Mouse (Mus musculus): ENCODE data around the gene Cfap44. TPM values are rescaled to one million over a fixed set of nuclear protein-coding genes. Genes with fewer than 3 reads are reported as not detected.

Cfap44 gene
- total RNA-seq, 4 experiments from 2014 or later = not detected

GRCm38 (mm10) chr16:44530829-44531228, 136.2 kb downstream of the Cfap44 start:
- DNase-seq (ENCODE audit: low spot score in 2 of 2) = no peak

- DNase-seq (ENCODE audit: low spot score in 2 of 2) = no peak
Measured at GRCm38 (mm10) chr16:44531239-44531797, 136.7 kb downstream of the Cfap44 start.

Other genes with a start within 250 kb of the Cfap44 start
- 10 to 100 TPM; 32.1 to 59.9 (median 42.4) TPM for gene Usf3, start 221.6 kb upstream of the Cfap44 start, total RNA-seq (2022)
- not detected for gene Sidt1, start 61.6 kb upstream of the Cfap44 start, total RNA-seq (2022)
- gene Spice1, start 47.7 kb upstream of the Cfap44 start, total RNA-seq (2022) = 1 to 10 TPM; 3.7 to 7.3 (median 5.6) TPM
- gene Boc, start 164.1 kb downstream of the Cfap44 start, total RNA-seq (2022) = 1 to 10 TPM; 1.8 to 3.0 (median 2.3) TPM

All from gastrocnemius, adult 8-10 months (tissue).